Mouse (Mus musculus): ENCODE results near the gene Grip1. TPM values are rescaled to one million over a fixed set of nuclear protein-coding genes. Genes with fewer than 3 reads are reported as not detected.
A peak's percentile ranks its signal among the peaks of the same experiment; 100 is the strongest.

The Grip1 gene
- total and polyA plus RNA-seq, 2 experiments from 2014 or later, result 0.38 to 0.67 TPM

DNA sequence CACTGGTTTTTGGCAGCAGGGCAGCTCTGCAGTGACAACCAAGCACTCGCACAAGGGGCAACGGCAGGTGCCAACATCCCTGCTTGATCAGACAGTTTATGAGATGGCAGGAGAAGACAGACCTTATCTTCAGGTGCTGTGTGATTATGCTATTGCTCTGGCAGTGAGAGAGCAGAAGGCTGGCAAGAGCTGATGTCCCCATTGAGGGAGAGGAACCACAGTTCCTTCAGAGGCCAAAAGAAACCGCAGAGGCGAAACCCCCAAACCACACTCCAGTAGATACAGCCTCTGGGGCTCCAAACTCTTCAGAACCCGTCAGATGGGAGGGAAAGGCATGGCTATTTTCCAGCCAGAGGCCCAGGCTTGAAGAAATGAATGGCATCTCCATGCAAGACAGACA is 932 bp upstream of the Grip1 start:
- Histone ChIP-seq H3K4me1 (ENCODE audit: control insufficient read depth, insufficient read depth) (peaks cover 14% of the 10 kb centered on the region; the same call in 1 of the 2 replicates), H3K36me3 (replicated peaks; ENCODE audit: control insufficient read depth, insufficient read depth, low read length) (no peaks in the 10 kb centered on the region), H3K9ac (replicated peaks; ENCODE audit: low read depth, low read length) (no peak overlapping the region), H3K4me3 (ENCODE audit: low read depth, low read length) (no peak overlapping the region), H3K27ac (ENCODE audit: low read depth) (no peak overlapping the region), H3K4me2 (ENCODE audit: low read depth, low read length) (no peak overlapping the region), H3K9me3 (replicated peaks; ENCODE audit: control insufficient read depth, low read length) (no peaks in the 10 kb centered on the region), H3K27me3 (ENCODE audit: control insufficient read depth, insufficient read depth, low read length) (peaks cover 26% of the 10 kb centered on the region)
- no peak for DNase-seq (ENCODE audit: low spot score)
- TF ChIP-seq CTCF (IDR thresholded peaks at IDR 0.05; ENCODE audit: low read depth), result no peak
- TF ChIP-seq EP300 (IDR thresholded peaks at IDR 0.05; ENCODE audit: low read depth), result no peak
- 48% methylated on average over 5 of the region's 5 CpGs for WGBS
- no peak for ATAC-seq (ENCODE audit: insufficient read depth, low read depth)

DNA sequence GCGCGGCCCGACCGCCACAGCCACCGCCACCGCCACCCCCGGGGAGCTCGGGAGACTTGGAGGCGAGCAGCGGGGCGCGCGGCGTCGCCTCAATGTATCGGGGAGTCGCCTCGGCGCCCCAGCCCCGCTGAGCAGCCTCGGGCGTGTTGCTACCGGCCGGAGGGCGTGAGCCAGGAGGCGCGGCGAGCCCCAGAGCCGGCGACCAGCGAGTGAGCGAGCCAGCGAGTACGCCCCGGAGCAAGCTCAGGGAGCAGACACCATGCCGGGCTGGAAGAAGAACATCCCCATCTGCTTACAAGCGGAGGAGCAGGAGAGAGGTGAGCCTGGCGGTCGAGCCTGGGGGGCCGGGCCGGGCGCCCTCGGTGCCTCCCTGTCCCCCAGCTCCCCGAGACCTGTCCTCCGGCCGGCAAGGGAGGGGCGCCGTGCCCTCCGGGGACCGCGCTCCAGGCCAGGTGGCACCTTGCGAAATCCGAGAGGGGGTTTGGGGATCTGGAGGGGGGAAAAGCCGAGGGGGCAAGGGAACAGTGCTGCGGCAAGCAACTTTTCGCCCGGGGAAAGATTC is 557 bp downstream of the Grip1 start:
- peak overlapping the region; percentile 60 for H3K4me3 ChIP-seq (ENCODE audit: low read depth, low read length)
- no peaks in the 10 kb centered on the region for H3K36me3 ChIP-seq (replicated peaks; ENCODE audit: control insufficient read depth, insufficient read depth, low read length)
- H3K9me3 ChIP-seq (replicated peaks; ENCODE audit: control insufficient read depth, low read length), result no peaks in the 10 kb centered on the region
- H3K4me1 ChIP-seq (ENCODE audit: control insufficient read depth, insufficient read depth), result peaks cover 14% of the 10 kb centered on the region; the same call in 1 of the 2 replicates
- WGBS, result 0% methylated on average over 40 of the region's 57 CpGs
- ATAC-seq (ENCODE audit: insufficient read depth, low read depth) (peak; percentile 52), DNase-seq (ENCODE audit: low spot score) (peak; percentile 10)
- H3K9ac ChIP-seq (replicated peaks; ENCODE audit: low read depth, low read length), result peak overlapping the region; percentile 52
- TF ChIP-seq EP300 (IDR thresholded peaks at IDR 0.05; ENCODE audit: low read depth) (no peak), CTCF (IDR thresholded peaks at IDR 0.05; ENCODE audit: low read depth) (no peak)
- peak overlapping the region; percentile 96 for H3K4me2 ChIP-seq (ENCODE audit: low read depth, low read length)
- H3K27me3 ChIP-seq (ENCODE audit: control insufficient read depth, insufficient read depth, low read length), result peaks cover 26% of the 10 kb centered on the region
- H3K27ac ChIP-seq (ENCODE audit: low read depth), result no peak overlapping the region

DNA sequence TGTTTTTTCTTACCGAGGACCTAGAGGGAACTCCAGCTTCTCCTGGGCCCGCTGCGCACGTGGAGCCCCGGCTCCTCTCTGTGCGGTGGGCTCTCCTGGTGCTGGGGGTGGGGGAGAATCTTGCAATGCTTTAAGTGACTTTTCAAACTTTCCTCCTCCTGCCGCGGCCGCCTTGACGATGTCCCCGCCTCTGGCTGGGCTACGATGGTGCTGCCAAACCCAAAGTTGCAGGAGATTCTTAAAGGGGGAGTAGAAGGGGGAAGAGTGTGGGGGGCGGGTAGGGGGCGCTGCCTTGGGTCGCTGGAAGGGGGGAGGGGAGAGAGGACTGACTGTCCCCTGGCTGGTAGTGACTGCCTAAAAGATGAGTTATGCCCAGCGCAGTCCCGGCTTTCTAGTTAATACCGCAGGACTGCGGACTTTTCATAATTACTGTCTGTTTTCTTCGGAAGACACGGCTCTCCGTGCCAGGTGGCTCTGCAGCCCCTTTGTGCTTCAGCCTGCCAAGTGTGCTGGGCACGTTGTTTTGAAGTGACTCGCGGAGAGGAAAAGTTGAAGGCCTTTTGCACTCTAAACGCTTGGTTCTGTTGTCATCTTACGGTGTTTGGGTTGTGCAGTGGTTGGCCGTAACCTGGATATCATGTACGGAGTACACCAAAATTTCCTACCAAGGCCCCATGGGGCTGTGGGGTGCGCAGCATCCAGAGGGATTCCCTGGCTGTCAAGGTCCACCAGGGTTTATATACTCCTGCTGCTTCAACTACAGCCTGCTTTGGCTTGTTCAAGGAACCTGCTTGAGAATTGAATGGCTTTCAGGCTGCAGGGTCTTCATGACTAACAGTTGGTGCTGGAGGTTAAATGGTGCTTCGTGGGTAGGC is 1.3 kb downstream of the Grip1 start:
- WGBS, result 2% methylated on average over 31 of the region's 31 CpGs
- no peak for ATAC-seq (ENCODE audit: insufficient read depth, low read depth)
- Histone ChIP-seq H3K27ac (ENCODE audit: low read depth) (no peak overlapping the region), H3K4me2 (ENCODE audit: low read depth, low read length) (peak overlapping the region; percentile 96), H3K4me3 (ENCODE audit: low read depth, low read length) (peak overlapping the region; percentile 60), H3K9ac (replicated peaks; ENCODE audit: low read depth, low read length) (peak overlapping the region; percentile 52), H3K9me3 (replicated peaks; ENCODE audit: control insufficient read depth, low read length) (no peaks in the 10 kb centered on the region), H3K27me3 (ENCODE audit: control insufficient read depth, insufficient read depth, low read length) (peaks cover 26% of the 10 kb centered on the region), H3K4me1 (ENCODE audit: control insufficient read depth, insufficient read depth) (peaks cover 14% of the 10 kb centered on the region; the same call in 1 of the 2 replicates), H3K36me3 (replicated peaks; ENCODE audit: control insufficient read depth, insufficient read depth, low read length) (no peaks in the 10 kb centered on the region)
- TF ChIP-seq EP300 (IDR thresholded peaks at IDR 0.05; ENCODE audit: low read depth), result no peak
- DNase-seq (ENCODE audit: low spot score), result no peak

DNA sequence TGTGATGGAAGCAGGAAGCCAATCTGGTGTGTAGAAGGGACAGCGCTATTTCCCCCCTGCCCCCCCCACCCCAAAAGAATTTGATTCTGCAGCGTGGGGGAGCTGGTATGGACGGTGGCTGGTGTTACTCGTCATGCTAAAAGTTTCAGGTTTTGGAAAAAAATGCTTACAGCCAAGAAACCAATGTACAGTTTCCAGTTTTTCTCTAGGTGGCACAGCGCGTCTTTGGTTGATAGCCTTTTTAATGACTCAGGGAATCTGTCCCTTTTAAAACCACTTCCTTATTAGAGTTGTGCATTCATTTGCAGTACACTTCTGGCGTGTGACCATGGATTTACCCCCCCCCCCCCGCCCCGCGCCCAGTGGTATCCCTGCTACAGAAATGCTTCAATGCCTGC is 1.9 kb downstream of the Grip1 start:
- H3K36me3 ChIP-seq (replicated peaks; ENCODE audit: control insufficient read depth, insufficient read depth, low read length), result no peaks in the 10 kb centered on the region
- H3K27ac ChIP-seq (ENCODE audit: low read depth), result no peak overlapping the region
- no peak for TF ChIP-seq CTCF (IDR thresholded peaks at IDR 0.05; ENCODE audit: low read depth)
- no peak for TF ChIP-seq EP300 (IDR thresholded peaks at IDR 0.05; ENCODE audit: low read depth)
- peak overlapping the region; percentile 60; the same call in 1 of the 2 replicates for H3K4me3 ChIP-seq (ENCODE audit: low read depth, low read length)
- peak overlapping the region; percentile 96 for H3K4me2 ChIP-seq (ENCODE audit: low read depth, low read length)
- ATAC-seq (ENCODE audit: insufficient read depth, low read depth), result no peak
- no peak for DNase-seq (ENCODE audit: low spot score)
- WGBS, result 11% methylated on average over 10 of the region's 10 CpGs
- H3K4me1 ChIP-seq (ENCODE audit: control insufficient read depth, insufficient read depth), result peaks cover 14% of the 10 kb centered on the region; the same call in 1 of the 2 replicates
- H3K27me3 ChIP-seq (ENCODE audit: control insufficient read depth, insufficient read depth, low read length), result peaks cover 26% of the 10 kb centered on the region
- no peak overlapping the region for H3K9ac ChIP-seq (replicated peaks; ENCODE audit: low read depth, low read length)
- no peaks in the 10 kb centered on the region for H3K9me3 ChIP-seq (replicated peaks; ENCODE audit: control insufficient read depth, low read length)

DNA sequence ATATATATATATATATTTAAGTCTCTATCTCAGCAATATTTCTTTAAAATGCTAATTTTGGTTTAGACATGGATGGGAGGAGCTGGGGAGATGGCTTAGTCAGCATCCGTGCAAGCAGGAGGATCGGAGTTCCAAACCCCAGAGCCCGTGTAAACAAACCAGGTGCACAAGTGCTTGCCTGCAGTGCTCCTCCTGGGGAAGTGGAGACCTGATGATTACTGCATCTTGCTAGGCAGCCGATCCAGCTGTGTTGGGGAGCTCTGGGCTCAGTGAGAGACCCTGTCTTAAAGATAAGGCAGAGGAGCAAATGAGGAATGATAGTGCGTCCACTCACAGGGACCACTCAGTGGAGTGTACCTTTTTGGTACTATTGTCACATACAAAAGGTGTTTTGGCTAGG is 3.5 kb downstream of the Grip1 start:
- H3K9me3 ChIP-seq (replicated peaks; ENCODE audit: control insufficient read depth, low read length), result no peaks in the 10 kb centered on the region
- H3K4me1 ChIP-seq (ENCODE audit: control insufficient read depth, insufficient read depth), result peaks cover 14% of the 10 kb centered on the region; the same call in 1 of the 2 replicates
- WGBS, result 85% methylated on average over 5 of the region's 5 CpGs
- H3K27ac ChIP-seq (ENCODE audit: low read depth), result no peak overlapping the region
- TF ChIP-seq EP300 (IDR thresholded peaks at IDR 0.05; ENCODE audit: low read depth), result no peak
- TF ChIP-seq CTCF (IDR thresholded peaks at IDR 0.05; ENCODE audit: low read depth), result no peak
- H3K4me3 ChIP-seq (ENCODE audit: low read depth, low read length), result no peak overlapping the region
- H3K4me2 ChIP-seq (ENCODE audit: low read depth, low read length), result no peak overlapping the region
- H3K36me3 ChIP-seq (replicated peaks; ENCODE audit: control insufficient read depth, insufficient read depth, low read length), result no peaks in the 10 kb centered on the region
- no peak for DNase-seq (ENCODE audit: low spot score)
- H3K9ac ChIP-seq (replicated peaks; ENCODE audit: low read depth, low read length), result no peak overlapping the region
- ATAC-seq (ENCODE audit: insufficient read depth, low read depth), result no peak
- H3K27me3 ChIP-seq (ENCODE audit: control insufficient read depth, insufficient read depth, low read length), result peaks cover 23% of the 10 kb centered on the region

Measured in heart, postnatal 0 days (tissue).